Mouse (Mus musculus) cerebellum, adult 2 months (tissue): ENCODE results near the gene Psat1. TPM values are rescaled to one million over a fixed set of nuclear protein-coding genes. Genes with fewer than 3 reads are reported as not detected.

Experiments used
- DNase-seq, 2 experiments: peaks; one replicate each; pipeline ENCODE4 v3.0.0; 2021
- H3K27ac ChIP-seq: fragments of 200-500 bp; 2 replicates; pipeline ENCODE4 v1.5.1; 2012; ENCODE audit warnings: low read length, control low read depth, inconsistent platforms; ENCODE audit not compliant: insufficient read depth
- H3K27me3 ChIP-seq: fragments of 200-500 bp; 2 replicates; pipeline ENCODE4 v1.6.1; 2012; ENCODE audit warnings: inconsistent platforms, mild to moderate bottlenecking, low read length, moderate library complexity; ENCODE audit not compliant: control insufficient read depth, insufficient read depth
- H3K4me1 ChIP-seq: fragments of 200-500 bp; 2 replicates; pipeline ENCODE4 v1.6.1; 2011; ENCODE audit warnings: low read length; ENCODE audit not compliant: control insufficient read depth, insufficient read depth
- H3K4me3 ChIP-seq: fragments of 200-500 bp; replicated peaks from 2 replicates; pipeline ENCODE3; 2011; ENCODE audit warnings: mild to moderate bottlenecking, low read depth, low read length, control low read depth; ENCODE audit not compliant: insufficient read depth
- CTCF ChIP-seq: fragments of 200-500 bp; IDR thresholded peaks from 2 replicates; pipeline ENCODE4 v1.5.1; 2011; ENCODE audit warnings: low read depth, mild to moderate bottlenecking, control low read depth, low read length, moderate library complexity, borderline replicate concordance; ENCODE audit not compliant: insufficient read depth
- POLR2A ChIP-seq: fragments of 200-500 bp; IDR thresholded peaks from 2 replicates; pipeline ENCODE4 v1.6.1; 2011; ENCODE audit warnings: low read length, control low read depth, borderline replicate concordance; ENCODE audit not compliant: insufficient read depth
- WGBS: fragments of 180-500 bp; shearing (Covaris S2); methylation state at CpG from one replicate; pipeline ENCODE4 v1.1.7; 2018; 5-methylcytosine and 5-hydroxymethylcytosine counted together
- polyA plus RNA-seq: library from polyadenylated mRNA; depleted of rRNA; stranded (reverse); fragments of >200 nt; gene quantifications from 2 replicates; pipeline ENCODE4 v1.2.3, GENCODE M21; 2012

Gene Psat1
- polyA plus RNA-seq, 1 experiment, result 106 TPM

GRCm38 (mm10) chr19:15904734-15905133, 42.4 kb downstream of the Psat1 start:
- Histone ChIP-seq H3K27me3 (no peaks in the 10 kb centered on the region), H3K27ac (no peak overlapping the region), H3K4me1 (no peaks in the 10 kb centered on the region), H3K4me3 (no peak overlapping the region)
- no peak for DNase-seq
- whole genome bisulfite sequencing, result 85% methylated on average over 4 of the region's 4 CpGs
- TF ChIP-seq POLR2A, result no peak
- no peak for TF ChIP-seq CTCF

GRCm38 (mm10) chr19:15903508-15904480, 43.3 kb downstream of the Psat1 start:
- Histone ChIP-seq H3K27ac (0 out of 2 replicates have a peak overlapping the region, but pooled peaks have one; percentile 7), H3K4me1 (no peaks in the 10 kb centered on the region), H3K27me3 (no peaks in the 10 kb centered on the region), H3K4me3 (no peak overlapping the region)
- DNase-seq, result no peak
- WGBS, result 31% methylated on average over 20 of the region's 20 CpGs
- no peak for TF ChIP-seq POLR2A
- no peak for TF ChIP-seq CTCF

- WGBS, result 89% methylated on average over 3 of the region's 3 CpGs
- Histone ChIP-seq H3K4me3 (no peak overlapping the region), H3K27ac (no peak overlapping the region), H3K27me3 (no peaks in the 10 kb centered on the region), H3K4me1 (no peaks in the 10 kb centered on the region)
- DNase-seq, result no peak
- TF ChIP-seq POLR2A (no peak), CTCF (no peak)
These were observed 51.5 kb downstream of the Psat1 start for GRCm38 (mm10) chr19:15895681-15896080.

- no peaks in the 10 kb centered on the region for H3K27me3 ChIP-seq
These were observed 55.0 kb downstream of the Psat1 start for GRCm38 (mm10) chr19:15892146-15892545.

GRCm38 (mm10) chr19:15888466-15888865, 58.7 kb downstream of the Psat1 start:
- H3K27ac ChIP-seq, result no peak overlapping the region
- no peaks in the 10 kb centered on the region for H3K4me1 ChIP-seq
- 93% methylated on average over 4 of the region's 4 CpGs for WGBS

More at GRCm38 (mm10) chr19:15892146-15892545, 55.0 kb downstream of the Psat1 start:
- 96% methylated on average over 4 of the region's 4 CpGs for WGBS
- TF ChIP-seq CTCF (no peak), POLR2A (no peak)
- Histone ChIP-seq H3K4me3 (no peak overlapping the region), H3K4me1 (no peaks in the 10 kb centered on the region), H3K27ac (no peak overlapping the region)
- DNase-seq, result no peak

GRCm38 (mm10) chr19:15882705-15883426, 64.3 kb downstream of the Psat1 start:
- no peak for DNase-seq
- H3K4me3 ChIP-seq, result no peak overlapping the region
- H3K27me3 ChIP-seq, result no peaks in the 10 kb centered on the region; the same call in 1 of the 2 replicates
- no peaks in the 10 kb centered on the region for H3K4me1 ChIP-seq
- no peak overlapping the region for H3K27ac ChIP-seq
- TF ChIP-seq CTCF (no peak), POLR2A (no peak)
- WGBS, result 74% methylated on average over 11 of the region's 11 CpGs

More at GRCm38 (mm10) chr19:15888466-15888865, 58.7 kb downstream of the Psat1 start:
- no peak for DNase-seq
- no peak for TF ChIP-seq POLR2A
- Histone ChIP-seq H3K27me3 (no peaks in the 10 kb centered on the region; the same call in 1 of the 2 replicates), H3K4me3 (no peak overlapping the region)

- no peaks in the 10 kb centered on the region; the same call in 1 of the 2 replicates for H3K27me3 ChIP-seq
- no peak overlapping the region for H3K27ac ChIP-seq
- 42% methylated on average over 8 of the region's 8 CpGs for WGBS
- H3K4me1 ChIP-seq, result no peaks in the 10 kb centered on the region
- no peak for TF ChIP-seq CTCF
- no peak for TF ChIP-seq POLR2A
- no peak overlapping the region for H3K4me3 ChIP-seq
- no peak for DNase-seq
These were observed 66.4 kb downstream of the Psat1 start for GRCm38 (mm10) chr19:15880731-15881130.
